Mouse (Mus musculus): ENCODE measurements around the gene Ano6.

Ano6 gene

DNA sequence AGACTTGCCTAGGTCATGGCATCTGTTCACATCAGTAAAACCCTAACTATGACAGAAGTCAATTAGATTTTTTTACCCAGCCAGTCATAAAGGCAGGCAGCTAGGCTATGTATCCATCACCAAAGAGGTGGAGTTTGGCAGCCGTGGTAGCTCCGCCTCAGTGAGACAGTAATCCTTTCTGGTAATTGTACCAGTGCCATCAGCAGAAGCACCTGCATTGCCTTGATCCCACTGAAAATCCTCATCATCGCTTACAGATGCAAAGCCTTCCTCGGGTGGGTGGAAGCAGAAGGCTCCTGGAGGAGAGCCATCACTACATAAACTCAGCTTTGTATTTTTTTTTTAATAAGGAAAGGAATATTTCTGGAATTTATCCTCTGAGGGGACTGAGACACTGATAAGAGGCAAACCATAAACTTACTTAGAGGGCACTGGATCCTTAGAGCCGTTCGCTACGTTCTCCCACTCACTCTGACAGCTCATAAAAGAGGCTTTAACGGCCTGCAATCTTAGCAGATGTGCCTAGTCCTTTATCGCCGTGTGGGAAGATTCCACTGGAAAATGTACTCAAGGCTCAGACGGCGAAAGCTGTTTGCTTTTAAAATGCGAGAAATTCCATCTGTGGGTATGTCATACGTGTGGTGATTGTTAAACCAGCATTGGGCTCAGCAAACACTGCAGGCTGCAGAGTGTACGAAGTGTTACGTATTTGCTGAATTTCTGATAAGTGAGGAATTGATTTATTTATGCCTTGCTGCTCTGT is 140.6 kb downstream of the Ano6 start:
- DNase-seq (ENCODE audit: low spot score), result no peak

DNA sequence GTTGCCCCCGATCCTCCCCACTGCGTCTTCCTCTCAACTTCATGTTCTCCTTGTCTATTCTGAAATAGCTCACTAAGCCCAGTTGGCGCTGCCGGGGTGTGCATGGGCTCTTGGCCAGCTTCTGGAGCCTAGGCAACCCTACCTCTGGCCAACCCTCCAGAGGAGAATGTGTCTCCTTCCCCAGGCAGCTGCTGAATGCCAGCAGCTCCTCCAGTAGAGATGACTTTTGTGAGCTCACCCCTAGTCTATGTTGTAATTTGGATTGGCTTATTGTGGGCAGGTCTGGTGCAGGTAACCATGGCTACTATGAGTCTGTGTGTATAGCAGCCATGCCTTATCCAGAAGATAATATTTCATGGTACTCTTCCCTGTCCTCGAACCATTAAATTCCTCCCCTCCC is 141.7 kb downstream of the Ano6 start:
- DNase-seq (ENCODE audit: low spot score), result no peak

DNA sequence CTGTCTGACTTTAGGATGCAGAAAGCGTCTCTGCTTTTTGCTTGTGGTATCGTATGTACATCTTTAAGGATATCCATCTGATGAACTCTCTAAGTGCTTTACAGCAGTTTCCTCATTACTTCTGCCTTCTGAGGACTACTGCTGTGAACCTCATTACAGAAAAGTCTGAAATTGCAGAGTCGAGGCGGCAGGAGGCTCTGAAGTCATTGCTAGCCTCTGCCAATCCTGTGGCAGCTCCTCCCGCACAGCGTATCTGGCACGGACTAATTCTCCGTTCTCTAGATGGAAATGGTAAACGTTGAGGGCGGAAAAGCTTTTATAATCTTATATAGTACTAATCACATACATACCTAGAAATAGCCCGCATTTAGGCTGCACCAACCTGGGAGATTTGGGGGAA is 144.5 kb downstream of the Ano6 start:
- DNase-seq (ENCODE audit: low spot score), result no peak

DNA sequence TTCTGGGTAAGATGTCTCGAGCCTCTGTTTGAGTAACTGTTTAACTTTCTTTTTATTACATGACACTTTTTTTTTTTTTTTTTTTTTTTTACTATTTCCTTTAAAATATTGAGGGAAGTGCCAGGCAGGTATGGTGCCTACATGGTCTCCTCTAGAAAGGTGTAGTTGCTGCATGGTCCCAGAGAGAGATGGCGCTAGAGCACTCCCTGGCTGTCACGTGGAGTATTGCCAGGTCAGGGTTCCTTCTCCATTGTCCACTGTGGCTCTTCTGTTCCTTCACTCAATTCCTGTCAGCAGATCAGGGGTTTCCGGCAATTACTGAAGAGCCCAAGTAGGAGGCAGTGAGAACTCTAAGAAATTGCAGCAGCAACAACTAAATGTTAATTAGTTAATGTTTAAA is 152.8 kb downstream of the Ano6 start:
- no peak for DNase-seq (ENCODE audit: low spot score)

DNA sequence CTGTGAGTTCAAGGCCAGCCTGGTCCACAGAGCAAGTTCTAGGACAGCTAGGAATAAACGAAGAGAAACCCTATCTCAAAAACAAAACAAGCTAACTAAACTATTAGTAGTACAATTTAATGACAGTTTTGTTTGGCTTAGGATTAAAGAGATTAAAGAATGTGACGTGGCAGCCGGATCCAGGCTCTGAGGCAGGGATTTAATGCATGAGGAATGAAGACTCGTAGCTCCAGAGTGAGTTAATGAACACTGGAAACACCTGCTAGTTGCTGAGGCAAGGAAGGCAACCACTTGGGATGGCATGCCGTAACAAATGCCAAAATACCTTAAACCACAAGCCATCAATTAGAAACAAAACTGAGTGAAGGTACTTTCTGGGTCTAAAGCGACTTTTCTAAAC is 153.7 kb downstream of the Ano6 start:
- DNase-seq (ENCODE audit: low spot score), result no peak

DNA sequence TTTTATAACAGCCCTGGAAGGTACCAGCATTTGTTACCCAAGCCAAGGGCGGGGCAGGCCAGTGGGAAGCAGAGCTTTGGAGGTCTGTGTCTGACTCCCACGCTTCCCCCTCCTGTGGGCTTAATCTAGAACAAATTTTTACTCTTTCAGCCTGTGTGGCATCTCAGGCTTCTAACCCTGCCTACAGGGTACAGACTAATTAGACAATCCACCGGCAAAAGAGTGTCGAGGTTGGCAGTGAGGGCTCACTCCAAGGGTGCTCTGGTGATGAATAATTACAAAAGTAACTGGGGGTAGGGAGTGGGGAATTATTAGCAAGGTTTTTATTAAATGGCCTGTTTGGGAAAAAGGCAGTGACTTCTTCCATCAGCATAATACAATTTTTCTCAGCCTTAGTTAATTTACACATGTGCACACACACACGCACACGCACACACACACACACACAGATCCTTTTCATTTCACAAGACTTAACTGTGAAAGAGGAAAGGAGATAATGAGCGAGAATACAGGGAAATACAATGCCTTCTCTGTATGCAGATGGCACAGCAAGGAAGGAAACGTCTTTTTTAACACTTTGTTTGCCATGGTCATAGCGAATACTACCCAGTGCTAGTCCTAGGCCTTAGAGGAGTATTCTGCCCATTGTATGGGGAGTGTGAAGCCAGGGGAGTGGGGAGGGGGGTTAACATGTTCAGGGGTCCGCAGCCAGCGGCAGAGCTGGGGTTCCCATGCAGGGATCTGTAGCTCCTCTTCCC is 155.5 kb downstream of the Ano6 start:
- DNase-seq (ENCODE audit: low spot score), result no peak

DNA sequence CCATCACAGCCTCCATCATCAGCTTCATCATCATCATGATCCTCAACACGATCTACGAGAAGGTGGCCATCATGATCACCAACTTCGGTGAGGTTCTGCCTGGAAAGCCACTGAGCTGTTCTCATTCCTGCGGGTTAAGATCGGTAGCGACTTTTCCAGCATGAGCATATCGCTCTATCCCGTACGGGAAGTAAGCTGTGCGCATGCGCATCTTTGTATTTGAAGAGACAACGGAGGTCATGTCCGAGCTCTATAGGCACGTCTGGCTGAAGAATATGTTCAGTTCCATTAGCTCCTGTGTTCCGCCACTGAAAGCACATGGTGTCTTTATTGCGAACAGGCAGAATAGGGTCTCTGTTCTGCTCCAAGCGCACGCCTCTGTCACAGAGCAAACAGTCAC is 157.8 kb downstream of the Ano6 start:
- no peak for DNase-seq (ENCODE audit: low spot score)

DNA sequence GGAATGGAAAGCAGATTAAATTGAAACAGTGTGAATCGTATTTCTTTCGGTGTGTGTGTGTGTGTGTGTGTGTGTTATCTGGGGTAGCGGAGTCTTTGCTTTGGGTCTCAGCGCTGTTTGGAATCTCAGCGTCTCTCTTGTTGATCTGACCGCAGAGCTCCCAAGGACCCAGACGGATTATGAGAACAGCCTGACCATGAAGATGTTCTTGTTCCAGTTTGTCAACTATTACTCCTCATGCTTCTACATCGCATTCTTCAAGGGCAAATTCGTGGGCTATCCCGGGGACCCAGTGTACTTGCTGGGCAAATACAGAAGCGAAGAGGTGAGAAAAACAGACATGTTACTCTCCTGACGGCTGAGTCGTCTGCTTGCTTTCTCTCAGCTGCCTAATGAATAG is 158.7 kb downstream of the Ano6 start:
- DNase-seq (ENCODE audit: low spot score), result no peak

DNA sequence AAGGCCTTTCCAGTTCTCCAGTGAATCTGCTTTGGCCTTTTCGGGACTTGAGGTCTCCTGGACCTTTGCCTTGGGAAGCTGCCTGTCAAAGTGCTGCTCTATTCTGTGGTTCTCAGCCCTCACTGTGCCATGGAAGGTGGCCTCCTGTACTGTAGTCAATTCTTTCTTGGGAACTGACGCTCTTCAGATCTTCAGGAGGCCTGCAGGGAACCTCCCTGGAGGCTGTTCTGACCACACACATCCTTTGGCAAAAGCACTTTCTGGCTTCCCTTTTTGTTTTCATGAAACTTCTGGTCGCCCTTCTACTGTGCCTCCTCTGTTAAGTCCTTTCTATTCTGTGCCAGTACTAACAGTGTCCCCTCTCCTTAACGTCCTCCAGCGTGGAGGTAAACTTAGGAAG is 160.9 kb downstream of the Ano6 start:
- no peak for DNase-seq (ENCODE audit: low spot score)

DNA sequence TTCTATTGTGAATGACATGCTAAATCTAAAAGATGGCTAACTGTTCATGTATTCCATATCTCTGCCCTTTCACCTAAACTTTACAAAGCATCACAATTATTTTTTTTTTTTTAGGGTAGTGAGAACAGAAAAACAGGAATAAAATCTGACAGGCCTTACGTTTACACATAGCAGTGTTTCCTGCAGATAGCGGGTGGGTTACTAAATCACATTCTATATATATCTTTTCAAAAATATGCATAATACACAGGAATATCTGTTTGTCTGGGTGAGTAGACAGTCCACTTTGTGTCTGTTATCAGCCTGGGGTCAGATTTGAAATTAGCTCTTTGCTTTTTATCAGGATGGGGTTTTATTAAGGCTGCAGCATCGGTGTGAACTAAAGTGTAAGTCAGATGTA is 166.0 kb downstream of the Ano6 start:
- no peak for DNase-seq (ENCODE audit: low spot score)

DNA sequence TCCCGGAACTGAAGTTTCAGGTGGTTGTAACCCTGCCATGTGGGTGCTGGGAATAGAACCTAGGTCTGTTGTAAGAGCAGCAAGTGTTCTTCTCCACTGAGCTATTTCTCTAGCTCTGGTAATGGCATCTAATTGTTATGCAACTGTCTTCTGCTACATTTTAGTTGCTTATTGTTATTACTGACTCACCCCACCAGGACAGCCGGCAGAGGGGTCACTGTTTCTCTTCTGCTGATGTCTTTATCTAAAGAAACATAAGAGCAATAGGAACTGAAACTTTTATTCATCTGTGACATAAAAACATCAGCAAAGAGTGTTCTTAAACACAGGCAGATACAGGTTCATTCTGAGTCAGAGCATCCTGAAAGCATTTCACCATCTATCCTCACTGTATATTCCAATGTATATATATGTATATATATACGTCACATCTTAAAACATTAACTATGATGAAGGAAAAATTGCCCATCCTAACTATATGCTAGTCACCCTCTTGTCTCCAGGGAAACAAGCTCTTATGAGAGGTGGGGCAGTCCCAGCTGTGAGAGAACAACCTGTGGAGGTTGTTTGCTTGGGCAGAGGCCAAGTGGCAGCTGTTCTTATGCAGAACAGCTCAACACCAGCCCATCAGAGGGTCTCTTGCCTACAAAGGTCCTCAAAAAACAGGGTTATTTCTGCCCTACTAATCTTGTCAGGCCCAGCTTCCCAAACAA is 171.9 kb downstream of the Ano6 start:
- no peak for DNase-seq (ENCODE audit: low spot score)

DNA sequence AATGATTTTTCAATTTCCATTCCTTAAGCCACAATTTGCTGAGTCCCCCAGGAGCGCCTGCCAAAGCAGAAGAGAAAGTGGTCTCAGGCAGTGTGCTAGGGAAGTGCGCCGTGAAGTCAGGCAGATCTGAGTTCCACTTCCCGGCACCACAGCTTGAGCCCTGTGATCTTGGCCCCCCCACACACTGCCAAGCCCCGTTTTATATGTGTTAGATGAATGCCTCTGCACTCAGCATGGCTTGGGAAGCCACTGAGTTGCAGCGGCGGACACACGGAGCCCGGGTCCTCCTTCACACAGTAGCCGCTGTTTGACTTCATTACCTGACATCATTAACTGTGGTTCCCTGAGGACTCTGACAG is 172.5 kb downstream of the Ano6 start:
- peak; percentile 32 for DNase-seq (ENCODE audit: low spot score)

DNA sequence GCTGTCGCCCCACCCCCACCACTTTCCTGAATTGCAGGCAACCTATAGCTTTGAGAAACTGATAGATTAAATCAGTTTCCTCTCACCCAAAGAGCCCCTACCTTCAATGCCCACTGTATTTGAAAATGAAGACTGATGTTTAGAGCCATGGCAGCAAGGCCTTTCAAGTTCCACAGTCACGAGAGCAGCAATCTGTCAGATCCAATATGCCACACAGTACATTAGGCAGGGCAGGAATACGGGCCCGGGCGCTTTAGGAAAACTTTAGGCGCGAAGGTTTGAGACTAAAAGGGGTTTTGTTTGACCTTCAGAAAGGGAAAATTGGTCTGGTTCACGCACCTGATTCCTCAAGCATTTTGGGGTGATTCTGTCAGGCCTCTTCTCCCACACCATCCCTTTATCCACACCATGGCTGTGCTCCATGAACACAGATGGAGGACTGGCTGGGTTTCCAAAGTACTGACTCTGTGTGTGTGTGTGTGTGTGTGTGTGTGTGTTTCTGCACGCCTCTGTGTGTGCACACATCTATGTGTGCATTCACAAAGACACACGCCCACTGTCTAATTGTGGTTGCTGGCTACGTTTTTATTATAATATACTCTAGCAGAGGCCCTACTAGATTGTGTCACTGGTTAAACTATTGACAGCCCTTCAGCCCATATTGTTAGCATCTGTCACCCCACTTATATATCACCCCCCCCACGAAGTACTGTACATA is 173.0 kb downstream of the Ano6 start:
- DNase-seq (ENCODE audit: low spot score), result no peak

DNA sequence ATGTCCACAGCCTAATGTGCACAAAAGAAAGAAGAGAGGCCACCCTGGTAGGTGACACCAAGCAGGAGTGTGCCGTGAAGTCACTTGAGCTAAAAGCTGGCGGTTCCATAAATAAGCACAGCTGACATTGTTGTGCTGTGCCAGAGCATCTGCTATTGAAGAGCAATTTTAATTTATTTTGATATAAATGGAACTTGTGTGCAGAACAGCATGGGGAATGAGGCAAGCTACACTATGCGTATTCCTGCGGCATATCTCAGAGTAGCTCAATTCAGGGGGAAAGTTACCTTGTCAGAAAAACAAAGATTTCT is 173.6 kb downstream of the Ano6 start:
- DNase-seq (ENCODE audit: low spot score), result no peak

DNA sequence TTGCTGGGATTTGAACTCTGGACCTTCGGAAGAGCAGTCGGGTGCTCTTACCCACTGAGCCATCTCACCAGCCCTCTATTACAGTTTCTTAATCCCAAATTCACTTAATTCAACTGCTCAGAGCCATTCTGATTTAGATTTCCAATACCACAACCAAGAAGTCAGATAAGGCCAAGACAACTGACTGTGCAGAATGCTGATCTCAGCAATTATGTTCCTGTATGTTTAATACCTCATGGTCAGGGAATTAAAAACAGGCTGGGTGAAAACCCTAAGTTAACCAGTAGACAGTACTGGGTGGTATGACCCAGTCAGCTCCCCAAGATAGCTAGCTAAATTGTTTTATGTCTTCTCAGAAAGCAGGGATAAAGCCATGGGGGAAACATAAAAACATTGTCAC is 176.3 kb downstream of the Ano6 start:
- DNase-seq (ENCODE audit: low spot score), result no peak

DNA sequence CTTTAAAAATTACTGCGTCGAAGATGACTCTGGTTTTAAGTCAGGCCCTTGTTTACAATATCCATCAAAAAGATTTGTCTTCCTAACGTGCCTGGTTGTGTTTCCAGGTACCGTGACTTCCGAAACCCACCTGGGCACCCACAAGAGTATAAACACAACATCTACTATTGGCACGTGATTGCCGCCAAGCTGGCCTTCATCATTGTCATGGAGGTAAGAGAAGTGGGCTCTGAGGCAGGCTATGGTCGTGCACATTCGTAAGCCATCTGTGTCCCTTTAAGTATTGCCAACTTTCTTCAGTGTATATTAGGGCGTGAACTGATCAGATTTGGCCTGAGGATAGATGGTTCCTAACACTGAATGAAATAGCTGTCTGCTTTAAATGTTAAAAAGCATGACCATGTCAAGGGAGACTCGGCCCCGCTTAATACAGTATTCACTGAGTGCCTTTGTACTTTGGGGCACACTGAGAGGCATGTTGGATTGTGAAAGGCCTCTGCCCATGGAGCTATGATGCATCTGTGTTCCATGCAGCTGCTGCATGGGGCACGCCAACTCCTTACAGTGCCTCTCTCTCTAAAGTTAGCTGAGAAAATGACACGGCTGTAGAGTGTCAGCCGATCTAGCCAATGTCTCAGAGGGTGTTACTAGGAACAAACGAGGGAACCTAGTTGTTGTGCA is 177.0 kb downstream of the Ano6 start:
- DNase-seq (ENCODE audit: low spot score), result no peak

DNA sequence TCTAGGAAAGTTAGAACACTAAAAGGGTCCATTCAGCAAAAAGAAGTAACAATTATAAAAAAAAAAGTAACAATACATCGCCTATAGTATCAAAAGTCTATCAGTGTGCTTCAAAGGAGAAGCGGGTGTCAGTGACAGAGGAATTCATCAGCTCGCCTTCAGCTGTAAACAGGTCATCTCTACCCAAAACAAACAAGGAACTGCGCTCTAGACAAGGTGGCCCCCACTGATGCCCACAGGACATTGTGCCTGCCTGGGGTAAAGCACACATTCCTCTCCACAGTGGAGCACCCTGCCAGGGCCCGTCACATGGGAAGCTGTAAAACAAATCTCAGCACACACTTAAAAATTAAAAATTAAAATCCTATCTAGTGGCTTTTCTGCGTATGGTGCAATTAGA is 179.0 kb downstream of the Ano6 start:
- no peak for DNase-seq (ENCODE audit: low spot score)

DNA sequence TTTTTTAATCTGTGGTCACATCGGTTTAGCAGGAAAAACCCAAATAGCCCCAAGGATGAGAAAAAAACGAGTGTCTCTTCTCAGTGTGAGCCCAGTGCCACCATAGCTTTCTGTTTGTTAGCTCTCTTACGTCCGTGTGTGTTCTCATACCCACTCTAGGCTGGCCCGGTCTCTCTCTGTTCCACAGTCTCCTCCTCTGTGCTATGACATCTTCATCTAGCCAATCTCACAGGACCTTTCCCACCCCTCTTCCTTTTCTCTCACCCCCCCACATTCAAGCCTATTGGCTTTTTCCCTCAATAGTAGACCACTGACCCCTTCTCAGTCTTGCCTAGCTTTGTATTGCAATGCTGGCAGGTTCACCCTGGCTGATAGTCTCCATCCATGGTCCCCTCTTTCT is 179.5 kb downstream of the Ano6 start:
- no peak for DNase-seq (ENCODE audit: low spot score)

DNA sequence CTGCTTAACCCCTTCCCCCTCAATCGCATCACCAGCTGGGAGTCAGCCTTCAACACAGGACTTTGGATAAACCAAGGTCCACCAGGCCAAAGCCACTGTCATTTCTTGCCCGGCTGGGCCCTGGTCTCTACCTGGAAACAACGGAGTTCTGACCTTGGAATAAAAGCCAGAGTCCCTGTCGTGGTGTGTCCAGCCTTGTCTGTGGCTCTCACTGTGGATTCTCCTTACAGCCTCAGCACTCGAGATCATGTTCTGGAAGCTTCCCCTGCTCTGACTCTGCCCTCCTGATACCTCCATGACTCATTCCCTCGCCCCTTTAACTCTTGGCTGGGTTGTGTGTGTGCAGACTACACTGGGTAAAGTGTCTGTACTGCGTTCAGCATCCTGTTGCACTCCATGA is 180.0 kb downstream of the Ano6 start:
- no peak for DNase-seq (ENCODE audit: low spot score)

DNA sequence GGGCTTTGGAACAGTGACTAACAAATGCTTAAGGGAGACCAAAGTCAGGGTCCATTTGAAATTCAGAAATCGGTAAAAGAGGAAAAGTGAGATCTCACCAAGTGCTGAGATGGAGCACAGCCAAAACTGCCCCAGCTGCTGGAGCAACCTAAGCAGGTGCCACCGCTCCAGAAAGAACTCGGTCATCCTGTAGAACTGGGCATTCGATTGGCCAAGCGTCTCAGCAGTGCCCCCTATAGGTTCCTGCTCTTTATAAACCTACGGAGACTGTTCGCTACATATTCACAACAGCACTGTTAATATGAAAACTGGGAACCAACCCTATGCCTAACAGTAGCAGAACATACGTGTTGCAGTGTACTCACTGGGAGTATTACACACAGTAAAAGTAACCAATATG is 180.7 kb downstream of the Ano6 start:
- DNase-seq (ENCODE audit: low spot score), result no peak

DNA sequence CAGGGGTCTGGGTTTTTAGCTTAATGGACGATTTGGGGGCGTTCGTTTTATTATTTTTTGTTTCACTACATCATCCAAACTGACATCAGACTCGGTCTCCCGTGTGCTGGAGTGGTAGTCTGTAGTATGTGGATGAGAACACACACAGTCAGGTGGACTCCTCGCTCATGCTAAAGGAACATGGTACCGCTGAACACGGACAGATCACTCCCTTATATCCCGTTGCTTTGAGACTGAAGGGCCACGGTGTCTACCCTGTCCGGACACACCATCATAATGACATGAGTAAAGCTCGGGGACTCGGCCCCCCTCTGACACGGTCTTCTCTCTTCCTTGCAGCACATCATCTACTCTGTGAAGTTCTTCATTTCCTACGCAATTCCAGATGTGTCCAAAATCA is 181.5 kb downstream of the Ano6 start:
- no peak for DNase-seq (ENCODE audit: low spot score)

DNA sequence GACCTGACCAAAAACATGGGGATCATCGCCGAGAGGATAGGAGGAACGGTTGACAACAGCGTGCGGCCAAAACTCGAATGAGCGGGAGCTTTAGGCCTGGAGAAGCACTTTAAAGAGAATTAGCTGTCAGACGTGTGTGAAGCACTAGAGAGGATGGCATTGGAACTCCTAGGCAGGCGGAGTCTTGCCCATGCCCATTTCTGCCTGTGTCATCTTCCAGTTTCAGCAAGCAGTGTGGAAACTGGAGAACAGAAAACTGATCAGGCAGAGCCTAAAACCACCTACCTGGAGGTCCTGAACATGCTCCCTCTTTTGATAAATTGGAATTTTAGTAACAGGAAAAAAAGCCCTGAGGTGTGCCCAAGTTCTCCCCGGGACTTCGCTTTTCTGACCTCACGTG is 182.0 kb downstream of the Ano6 start:
- no peak for DNase-seq (ENCODE audit: low spot score)
